Mouse (Mus musculus): ENCODE measurements around the gene Gm17490. TPM values are rescaled to one million over a fixed set of nuclear protein-coding genes. Genes with fewer than 3 reads are reported as not detected.

The Gm17490 gene
- not detected for total RNA-seq (2022)

DNA sequence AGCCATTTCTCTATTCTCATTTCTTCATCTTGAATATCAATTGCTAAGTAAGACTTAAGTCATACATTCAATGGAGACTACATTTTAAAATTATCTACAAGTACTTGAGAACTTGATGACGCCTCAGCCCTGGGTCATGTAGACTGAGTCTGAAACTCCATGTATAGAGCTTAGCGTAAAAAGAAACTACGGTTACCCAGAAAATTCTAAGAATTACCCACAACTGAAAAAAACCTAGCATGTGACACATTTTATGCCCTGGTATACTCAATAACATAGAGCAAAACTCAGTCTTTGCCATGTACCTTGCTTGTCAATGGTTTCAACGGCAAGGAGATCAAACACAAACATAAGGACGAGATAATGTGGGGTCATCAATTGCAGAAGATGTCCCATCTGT lies at the start of gene Gm17490:
Gene Gm17490, minus strand, starts transcription at position 375 of the 400 bp plus-strand sequence.
- DNase-seq (ENCODE audit: low spot score in 2 of 2) = no peak

DNA sequence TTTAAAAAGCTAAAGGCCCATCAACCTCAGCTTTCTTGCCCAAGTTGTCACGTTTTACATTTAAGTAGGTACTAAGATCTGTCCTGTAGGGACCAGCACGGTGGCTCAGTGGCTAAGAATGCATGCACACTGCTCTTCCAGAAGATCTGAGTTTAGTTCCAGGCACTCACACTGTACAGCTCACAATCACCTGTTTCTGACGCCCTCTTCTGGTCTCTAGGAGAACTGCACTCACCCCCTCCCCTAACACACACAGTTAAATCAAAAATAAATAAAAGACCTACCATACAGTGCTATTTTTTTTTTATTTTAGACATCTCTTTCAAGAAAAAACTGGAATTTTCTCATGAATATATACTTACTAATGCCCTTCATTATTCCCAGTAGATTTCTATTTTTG lies 46.1 kb upstream of the Gm17490 start:
- DNase-seq (ENCODE audit: low spot score in 2 of 2) = no peak

DNA sequence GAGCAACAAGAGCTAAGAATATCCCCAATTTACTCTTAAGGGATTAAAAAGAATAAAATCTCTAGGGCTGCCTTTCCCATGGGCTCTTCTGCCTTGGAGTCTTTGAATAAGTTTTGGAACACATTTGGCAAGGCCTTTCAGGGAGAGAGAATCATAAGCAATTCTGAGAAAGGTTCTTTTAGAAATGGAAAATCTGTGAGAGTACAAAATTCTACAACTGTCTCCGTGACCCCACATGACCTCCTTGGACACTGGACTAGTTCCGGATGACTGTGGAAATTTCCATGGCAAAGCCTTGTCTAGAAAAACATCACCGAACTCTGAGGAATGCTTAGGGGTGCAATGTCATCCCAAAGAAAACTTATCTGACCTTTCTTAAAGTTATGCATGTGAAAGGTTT lies 39.3 kb upstream of the Gm17490 start:
- no peak for DNase-seq (ENCODE audit: low spot score in 2 of 2)

DNA sequence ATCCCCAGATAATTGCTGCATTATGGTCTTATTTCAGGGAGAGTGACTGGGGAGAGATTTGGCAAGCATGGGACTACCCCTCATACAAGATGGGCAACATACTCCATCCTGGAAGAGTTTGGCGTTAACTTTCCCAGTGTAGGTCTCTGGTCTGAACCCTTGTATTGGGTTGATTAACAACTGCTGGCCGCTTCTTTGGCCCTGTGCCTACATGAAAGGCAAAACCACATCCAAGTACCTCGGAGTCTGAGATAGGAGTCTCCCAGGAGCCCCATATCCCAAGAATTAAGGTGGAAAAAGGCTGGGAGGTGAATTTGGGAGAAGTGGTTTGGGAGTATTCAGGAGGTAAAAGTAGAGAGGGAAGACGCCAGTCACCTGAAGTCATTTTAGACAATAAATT lies 38.7 kb upstream of the Gm17490 start:
- DNase-seq (ENCODE audit: low spot score in 2 of 2) = no peak

DNA sequence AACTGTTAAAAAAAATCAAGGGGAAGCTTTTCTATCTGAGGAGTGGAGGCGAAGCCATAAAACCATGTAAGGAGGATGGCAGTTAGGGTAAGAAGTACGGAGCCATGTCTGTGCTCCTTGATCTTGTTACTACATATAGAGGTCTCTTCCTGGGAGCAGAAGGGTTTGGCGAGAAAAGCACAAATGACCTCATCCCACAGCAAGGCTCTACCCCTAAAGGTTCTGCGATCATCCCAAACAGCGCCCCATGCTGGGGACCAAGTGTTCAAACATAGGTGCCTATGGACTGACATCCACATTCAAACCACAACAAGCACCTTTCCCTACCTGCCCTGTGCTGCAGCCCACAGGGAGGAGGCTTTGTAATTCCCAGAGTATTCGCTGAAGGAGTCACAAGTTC lies 38.3 kb upstream of the Gm17490 start:
- DNase-seq (ENCODE audit: low spot score in 2 of 2) = no peak

DNA sequence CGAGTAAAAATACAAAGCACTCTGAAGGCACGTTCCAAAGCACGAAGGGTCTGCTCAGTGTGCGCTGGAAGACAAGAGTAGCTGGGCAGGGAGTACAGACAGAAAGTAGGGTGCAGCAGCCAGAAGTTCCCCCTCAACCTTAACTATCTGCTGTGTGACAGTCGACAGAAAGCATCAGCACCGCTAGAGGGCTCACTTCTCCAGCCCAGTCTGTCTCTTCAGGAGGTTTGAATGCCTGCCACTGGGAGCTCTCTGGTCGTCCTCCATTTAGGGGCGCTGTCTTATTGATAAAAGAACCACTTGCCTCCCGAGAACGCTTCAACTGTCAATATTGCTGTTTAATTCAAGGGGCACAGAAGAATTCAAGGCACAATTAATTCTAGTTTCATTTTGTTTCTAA lies 37.9 kb upstream of the Gm17490 start:
- DNase-seq (ENCODE audit: low spot score in 2 of 2) = peak; percentile 49 to 74

DNA sequence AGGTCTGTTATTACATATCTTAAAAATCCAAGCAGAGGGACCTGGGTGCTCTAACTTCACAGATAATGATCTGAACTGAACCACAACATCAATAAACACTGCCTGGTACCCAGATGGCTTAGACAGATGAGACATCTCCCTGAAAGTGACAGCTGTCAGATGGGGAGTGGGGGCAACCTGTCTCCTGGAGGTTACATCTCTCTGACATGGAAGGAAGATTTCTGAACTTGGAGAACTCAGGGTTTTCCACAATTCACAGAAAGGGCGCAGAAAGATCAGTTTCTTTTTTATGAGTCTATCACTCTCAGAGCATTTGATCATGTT lies 36.8 kb upstream of the Gm17490 start:
- DNase-seq (ENCODE audit: low spot score in 2 of 2) = no peak

DNA sequence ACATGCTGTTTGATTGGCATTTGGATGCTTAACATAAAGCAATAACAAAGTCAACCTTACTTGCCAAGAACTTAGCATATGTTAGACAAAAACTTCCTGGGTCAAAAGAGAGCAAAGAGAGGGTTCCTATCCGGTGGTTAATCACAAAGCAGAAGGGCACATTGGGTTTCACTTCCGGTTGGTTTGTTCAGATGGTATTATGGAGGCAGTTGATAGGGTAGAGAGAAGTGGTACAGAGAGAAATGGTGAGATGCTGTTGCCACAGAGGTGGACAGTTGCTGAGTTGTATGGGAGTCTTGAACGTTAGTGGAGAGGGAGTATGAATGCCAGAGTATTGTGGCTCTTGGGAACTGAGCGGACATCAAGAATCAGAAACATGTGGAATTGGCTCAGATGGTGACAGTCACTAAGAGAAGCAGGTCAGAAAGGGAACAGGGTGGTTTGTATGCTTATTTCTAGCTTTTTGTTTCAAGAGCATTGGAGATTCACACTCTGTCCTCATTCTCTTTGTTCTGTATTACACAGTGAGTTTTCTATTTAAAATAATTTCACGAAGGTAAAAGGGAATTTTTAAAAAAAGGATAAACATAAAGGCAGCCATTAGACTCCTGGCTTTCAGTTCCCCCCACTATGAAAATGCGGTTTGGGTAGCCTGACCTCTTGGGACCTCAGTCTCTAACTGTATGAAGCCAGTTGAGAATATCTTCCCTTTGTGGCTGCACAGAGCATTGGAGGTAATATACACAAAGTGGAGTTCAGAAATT lies 36.3 kb upstream of the Gm17490 start:
- no peak for DNase-seq (ENCODE audit: low spot score in 2 of 2)

DNA sequence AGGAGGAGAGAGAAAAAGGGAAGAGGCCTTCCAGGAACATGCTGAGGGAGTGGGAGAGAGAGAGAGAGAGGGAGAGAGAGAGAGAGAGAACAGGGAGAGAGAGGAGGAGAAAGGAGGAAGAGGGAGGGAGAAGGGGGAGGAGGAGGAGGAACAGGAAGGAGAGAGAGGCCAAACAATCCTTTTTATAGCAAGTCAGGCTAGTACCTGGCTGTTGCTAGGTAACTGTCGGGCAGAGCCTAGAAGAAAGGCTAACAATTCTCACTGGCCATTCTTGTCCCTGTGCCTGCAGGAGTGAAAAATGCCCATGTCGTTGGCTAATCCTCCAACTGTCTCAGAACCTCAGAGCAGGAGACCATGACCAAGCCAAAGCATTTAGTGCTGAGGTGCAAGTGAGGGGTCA lies 33.2 kb upstream of the Gm17490 start:
- peak in 1 of 2 experiments; percentile 22 for DNase-seq (ENCODE audit: low spot score in 2 of 2)

DNA sequence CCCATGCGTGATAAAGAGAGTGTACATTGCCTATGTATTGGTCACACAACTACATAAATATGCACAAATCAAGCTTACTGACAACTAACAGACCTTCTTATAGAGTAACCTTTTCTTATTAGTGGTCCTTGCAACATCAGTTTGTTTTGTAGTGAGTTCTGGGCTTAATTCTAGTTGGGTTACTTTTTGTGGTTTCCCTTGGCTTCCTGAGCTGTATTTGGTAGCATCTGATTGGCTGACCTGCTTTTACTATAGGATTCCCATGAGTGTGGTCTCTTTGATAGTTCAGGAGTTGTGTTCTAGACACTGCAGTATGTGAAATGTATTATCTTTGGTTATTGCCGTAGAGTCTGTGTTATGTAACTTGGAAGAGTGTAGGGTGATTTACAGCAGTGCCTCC lies 31.5 kb upstream of the Gm17490 start:
- no peak for DNase-seq (ENCODE audit: low spot score in 2 of 2)

DNA sequence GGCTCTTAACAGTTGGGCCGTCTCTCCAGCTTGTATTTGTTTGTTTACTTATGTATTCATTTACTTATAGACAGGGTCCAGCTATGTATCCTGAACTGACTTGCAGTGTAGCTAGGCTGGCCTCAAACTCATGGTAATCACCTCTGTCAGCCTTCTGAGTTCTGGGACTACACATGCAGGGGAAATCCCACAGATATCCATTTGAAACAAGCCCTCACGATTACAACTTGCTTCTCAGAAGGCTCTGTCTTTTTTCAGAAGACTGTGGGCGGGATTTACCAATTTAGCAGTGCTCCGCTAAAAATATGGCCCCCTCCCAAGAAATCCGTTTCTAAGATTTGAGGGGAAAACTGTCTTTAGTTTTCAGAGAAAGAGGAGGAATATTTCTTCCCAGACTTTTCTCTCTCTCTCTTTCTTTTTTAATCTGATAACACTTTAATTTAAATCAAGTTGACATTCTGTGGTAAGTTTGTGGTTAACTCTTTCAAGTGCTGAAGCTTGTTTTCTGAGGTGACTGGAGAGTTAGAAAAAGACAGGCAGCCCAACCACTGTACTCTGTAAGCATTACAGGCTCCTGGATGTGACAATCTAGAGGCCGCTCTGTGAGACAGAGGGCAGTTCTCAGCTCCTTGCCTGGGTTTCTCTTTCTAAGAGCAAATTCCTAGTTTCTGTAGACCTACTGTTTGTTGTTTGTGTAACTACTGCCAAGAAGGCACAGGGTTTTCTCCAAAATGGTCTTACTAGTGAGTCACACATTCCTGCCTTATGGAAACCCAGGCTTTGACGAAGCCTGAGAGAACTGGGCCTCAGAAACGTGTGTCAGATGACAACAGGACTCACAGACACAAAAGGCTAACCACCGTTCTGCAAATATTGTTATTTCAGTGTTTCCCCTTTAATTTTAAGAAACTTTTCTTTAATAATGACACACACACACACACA lies 29.2 kb upstream of the Gm17490 start:
- DNase-seq (ENCODE audit: low spot score in 2 of 2) = peak in 1 of 2 experiments; percentile 36

DNA sequence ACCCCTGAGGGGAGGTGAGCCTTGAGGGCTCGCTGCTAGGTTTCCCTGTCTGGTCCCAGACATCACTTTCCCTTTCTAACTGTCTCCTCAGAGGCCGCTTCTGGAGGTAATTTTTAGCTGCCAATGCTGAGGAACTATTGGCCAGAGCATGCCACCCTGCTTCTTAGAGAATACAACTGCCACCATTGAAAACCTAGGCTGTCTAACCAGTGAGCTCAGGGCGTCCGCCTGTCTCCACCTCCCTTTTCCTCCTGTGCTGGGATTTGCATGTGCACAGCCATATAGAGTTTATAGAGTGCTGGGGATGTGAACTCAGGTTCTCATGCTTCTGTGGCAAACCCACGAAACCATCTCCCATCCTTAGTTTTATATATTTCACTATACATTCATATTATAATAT lies 27.7 kb upstream of the Gm17490 start:
- no peak for DNase-seq (ENCODE audit: low spot score in 2 of 2)

DNA sequence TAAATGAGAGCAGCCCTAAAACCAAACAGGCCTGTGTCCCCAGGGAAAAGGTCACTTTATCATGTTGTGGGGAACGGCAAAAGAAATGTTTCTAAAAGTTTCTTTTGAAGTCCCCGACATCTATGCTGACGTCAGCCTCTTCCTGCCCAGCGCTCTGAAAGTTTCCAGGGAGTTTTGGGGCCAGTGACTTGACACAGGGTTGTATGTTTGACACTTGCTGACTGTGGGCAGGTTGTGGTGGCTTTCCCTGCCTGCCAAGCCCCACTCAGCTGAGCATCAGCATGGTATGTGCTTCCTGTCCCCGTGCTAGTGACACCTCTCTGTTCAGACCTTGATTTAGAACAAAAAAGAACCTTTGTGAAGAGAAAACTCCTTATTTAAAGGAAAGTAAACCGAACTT lies 27.3 kb upstream of the Gm17490 start:
- DNase-seq (ENCODE audit: low spot score in 2 of 2) = no peak

DNA sequence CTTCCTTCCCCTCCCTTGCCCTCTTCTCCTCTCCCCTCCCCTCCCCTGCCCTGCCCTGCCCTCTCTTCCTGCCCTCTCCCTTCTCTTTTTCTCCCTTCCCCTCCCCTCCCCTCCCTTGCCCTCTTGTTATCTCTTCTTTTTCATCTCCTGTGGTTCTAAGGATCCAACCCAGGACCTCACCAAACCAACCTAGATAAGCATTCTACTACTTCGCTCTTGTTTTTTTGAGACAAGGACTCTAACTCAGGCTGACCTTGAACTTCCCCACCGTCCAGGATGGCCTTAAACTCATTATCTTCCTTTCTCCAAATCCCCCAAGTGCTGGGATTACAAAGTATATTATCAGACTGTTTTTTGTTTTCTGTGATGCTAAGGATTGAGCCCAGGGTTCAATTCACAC lies 26.7 kb upstream of the Gm17490 start:
- no peak for DNase-seq (ENCODE audit: low spot score in 2 of 2)

DNA sequence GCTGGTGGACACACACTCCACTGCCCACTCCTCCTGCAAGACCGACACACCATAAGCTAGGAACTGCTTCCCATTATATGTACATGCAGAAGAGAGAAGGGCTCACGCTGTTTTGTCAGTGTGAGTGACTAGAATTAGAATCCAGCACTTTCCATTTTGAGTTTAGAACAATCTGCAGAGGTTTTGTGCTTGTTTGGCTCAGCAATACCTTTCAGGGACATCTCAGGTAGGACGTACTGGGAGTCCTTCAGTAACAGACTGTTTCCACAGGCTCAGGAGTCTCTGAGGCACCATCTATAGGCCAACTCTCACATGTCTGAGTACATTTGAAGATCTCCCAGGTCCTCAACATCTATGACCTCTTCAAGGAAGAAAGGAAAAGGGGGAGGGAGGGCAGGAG lies 26.1 kb upstream of the Gm17490 start:
- no peak for DNase-seq (ENCODE audit: low spot score in 2 of 2)

DNA sequence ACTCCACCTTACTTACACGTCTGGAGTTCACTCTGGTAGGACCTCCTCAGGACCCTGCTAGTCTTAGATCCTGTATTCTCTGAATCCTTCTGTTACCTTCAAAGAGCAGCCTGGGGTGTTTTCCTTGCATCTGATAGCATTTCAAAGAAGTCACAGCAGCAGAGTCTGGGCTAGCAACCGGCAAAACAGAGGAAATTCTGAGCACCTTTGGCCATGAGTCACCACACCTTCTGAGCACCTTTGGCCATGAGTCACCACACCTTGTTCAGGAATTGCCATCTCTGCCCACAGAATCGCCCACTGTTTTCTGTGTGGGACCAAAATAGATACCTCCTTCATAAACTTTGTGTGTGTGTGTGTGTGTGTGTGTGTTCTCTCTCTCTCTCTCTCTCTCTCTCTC lies 25.4 kb upstream of the Gm17490 start:
- DNase-seq (ENCODE audit: low spot score in 2 of 2) = no peak

DNA sequence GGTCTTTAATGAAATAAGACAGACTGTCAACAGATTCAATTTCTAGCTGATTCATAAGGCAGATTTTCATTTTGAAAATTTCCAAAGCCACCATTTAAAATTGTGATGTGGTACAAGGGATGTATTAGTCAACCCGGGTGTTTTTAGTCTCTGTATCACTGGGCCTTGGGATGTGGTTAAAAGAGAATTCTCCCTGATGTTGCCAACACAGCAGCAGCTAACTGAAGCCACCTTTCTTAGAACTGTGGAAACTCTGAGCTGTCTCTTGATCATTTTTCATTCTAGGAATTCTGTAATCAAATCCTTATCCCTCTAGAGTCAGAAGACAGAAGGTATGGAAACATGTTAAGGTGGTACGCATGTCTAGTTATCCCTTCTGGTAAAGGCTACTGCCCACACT lies 19.2 kb upstream of the Gm17490 start:
- no peak for DNase-seq (ENCODE audit: low spot score in 2 of 2)

DNA sequence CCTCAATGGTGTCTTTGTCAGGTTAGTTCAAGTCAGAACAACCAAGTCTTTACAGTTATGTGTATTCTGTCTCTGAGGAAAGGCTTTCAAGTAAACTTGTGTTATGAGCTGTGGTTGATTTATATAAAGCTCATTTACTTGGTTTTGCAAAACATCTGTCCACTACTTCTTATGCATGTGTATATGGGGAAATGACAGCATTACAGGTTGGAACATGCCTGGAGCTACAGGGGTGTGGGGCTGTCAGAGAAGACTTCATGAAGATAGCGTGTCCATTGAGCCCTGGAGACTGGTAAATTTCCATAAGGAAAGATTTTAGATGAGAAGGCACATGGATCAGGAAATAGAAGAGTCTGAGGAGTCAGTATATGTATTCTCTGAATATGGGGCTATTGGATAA lies 18.0 kb upstream of the Gm17490 start:
- DNase-seq (ENCODE audit: low spot score in 2 of 2) = no peak

DNA sequence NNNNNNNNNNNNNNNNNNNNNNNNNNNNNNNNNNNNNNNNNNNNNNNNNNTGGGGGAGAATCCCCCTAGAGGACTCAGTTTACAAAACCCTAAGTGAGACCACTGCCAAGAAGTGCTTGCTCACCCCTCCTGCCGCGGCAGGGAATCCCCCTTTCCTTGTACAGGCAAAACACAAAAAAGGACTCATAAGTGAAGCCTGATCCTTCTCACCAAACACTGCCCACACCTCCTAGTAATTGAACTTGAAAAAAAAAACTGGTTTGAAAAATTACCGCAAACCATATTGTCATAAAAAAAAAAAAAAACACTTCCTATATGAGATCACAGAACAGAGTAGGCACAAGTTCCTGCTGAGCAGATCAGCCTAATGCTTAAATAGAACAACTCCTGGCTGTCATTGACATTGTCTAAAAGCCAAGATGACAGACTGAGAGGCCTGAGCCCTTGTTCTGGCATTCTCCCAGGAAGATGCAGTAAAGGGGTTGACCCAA lies 16.4 kb upstream of the Gm17490 start, which contains the start of gene Il2ra:
Gene Il2ra, plus strand, starts transcription at position 357 of the 491 bp plus-strand sequence.
- DNase-seq (ENCODE audit: low spot score in 2 of 2) = no peak

DNA sequence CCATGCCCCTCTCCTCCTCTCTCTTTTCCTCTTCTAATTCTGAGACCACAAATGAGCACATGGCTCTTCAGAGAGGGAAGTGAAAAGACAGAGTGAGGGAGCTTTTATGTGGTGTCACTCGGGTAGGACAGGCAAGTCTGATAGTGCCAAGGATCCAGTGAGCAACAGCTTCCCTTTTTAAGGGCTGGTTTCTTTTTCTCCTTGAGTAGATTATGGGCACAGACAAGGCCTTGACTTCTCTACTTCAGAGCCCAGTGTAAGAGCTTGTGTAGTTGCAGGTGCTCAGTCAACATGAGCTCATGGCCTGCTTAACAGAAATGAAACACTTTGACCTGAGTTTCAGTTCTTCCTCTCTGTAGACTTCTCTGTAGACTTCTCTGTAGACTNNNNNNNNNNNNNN lies 11.1 kb upstream of the Gm17490 start:
- DNase-seq (ENCODE audit: low spot score in 2 of 2) = no peak

DNA sequence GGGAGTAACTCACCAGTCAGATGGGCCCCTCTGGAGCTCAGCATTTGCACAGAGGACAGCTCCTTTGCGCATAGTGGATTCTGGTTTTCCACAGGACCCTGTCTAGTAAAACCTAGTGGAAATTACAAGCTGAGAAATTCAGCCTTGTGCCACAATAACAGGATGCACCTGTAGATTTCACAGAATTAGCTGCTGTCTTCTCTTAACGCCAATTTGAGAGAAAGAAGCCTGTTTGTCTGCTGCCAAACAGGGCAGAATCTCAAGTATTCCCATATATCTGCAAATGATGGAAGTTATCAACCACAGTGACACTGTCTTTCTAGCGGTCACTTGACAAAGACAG lies 10.0 kb upstream of the Gm17490 start:
- no peak for DNase-seq (ENCODE audit: low spot score in 2 of 2)

DNA sequence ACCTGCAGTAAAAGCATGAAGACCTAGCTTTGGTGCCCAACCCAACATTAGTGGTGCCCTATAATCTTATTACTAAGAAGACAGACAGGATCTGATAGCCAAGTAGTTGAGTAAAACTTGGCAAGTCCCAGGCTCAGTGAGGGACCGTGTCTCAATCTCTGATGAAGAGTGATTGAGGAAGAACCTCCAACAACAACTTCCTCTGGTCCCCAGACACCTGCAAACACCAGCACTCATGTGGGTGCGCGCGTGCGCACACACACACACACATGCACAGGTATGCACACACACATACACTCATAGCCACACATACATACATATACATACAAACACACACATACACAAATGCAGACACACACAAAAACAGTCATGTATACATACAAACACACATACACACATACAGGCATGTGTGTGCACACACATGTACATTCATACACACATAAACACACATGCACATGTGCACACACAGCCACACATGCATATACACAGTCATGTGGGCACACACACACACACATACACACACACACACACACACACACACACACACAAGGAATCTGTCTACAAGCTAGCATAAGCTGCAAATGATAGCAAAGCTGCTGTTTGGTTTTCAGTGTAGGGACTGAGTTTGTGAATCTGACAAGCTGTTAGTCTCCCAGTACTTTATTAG lies 9.5 kb upstream of the Gm17490 start:
- DNase-seq (ENCODE audit: low spot score in 2 of 2) = no peak
